Mouse (Mus musculus): ENCODE data around the gene Tmem132a. TPM values are rescaled to one million over a fixed set of nuclear protein-coding genes. Genes with fewer than 3 reads are reported as not detected.

Gene Tmem132a
- polyA plus RNA-seq, 1 experiment from 2014 or later = 2.8 TPM

DNA sequence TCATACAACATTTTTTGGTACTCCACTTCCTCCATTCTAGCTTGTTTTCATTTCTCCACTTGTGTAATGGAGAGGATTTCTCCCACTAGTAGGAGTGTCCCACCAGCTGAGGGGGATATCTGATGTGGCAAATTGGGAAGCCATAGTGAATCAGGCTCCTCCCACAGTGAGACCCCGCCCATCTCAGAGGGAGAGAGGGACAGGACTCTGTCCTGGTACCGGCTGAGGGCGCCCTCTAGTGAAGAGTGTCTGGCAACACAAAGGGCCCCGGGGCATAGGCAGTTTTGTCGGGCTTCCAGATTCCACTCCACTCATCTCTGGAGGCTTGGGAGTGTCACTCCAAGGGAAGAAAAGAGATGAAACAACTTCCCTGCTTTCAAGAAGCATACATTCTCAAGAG is 38.3 kb downstream of the Tmem132a start:
- Histone ChIP-seq H3K27ac (replicated peaks) (no peak overlapping the region), H3K9me3 (replicated peaks) (no peaks in the 10 kb centered on the region), H3K4me1 (replicated peaks) (no peaks in the 10 kb centered on the region), H3K36me3 (replicated peaks) (no peaks in the 10 kb centered on the region), H3K4me2 (no peak overlapping the region), H3K4me3 (replicated peaks) (no peak overlapping the region), H3K9ac (no peak overlapping the region), H3K27me3 (no peaks in the 10 kb centered on the region)
- 4% methylated on average over 5 of the region's 5 CpGs for WGBS (ENCODE audit: insufficient replicate concordance)
- no peak for ATAC-seq (ENCODE audit: insufficient read depth)

DNA sequence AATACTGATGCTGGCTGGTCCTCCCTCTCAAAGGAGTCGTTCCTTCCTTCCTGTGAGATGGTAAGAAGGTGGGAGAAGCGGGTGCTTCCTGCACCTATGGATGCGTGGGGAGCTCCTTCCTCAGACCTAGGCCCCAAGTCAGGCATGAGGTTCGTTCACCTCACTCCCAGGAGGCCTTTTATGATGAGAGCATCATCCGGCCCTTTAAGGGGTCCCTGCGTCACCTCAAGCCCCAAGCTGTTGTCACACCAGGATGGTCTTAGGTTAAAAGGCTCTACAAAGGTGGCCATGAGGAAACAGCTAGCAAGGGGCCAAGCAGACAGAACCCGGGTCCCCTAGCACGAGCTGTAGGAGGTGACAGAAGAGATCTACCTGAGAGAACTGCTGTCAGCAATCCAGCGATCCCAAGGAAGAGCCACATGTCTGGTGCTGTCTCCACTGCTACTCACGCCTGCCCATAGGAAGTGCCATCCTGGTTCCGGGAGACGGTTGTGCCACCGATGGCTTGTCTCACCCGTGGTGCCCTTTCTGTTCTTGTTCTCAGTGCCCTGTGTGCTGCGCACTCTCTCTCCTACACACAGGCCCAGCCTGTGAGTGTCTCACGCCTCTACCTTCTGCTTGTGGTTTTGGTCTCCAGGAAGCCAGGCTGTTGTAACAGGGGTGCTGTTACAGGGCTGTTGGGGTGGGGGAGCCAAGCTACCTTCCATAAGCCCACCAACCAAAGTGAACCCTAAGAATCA is 40.1 kb downstream of the Tmem132a start, which contains the start of gene Cd6:
TSS of gene Cd6 (minus strand) at position 623 of the 740 bp plus-strand sequence.
- 60% methylated on average over 16 of the region's 16 CpGs for WGBS (ENCODE audit: insufficient replicate concordance)

DNA sequence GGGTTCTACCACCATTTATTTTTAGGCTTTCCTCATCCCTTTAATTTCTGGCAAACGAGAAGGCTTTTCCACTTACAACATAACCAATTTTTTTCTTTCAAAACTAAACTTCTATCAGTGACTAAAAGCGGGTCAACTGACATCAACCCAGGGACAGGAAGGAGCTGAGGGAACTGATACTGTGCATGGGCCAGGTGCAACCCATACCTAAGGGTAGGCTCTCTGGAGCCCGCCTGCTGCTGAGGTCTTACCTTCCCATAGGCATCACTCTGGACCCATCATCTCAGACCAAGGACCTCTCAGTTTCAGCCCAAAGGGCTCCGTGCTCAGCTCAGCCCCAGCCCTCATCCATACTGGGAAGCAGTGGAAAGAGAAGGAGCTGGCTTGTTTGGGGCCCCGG is 41.4 kb downstream of the Tmem132a start:
- Histone ChIP-seq H3K27me3 (no peaks in the 10 kb centered on the region), H3K27ac (replicated peaks) (no peak overlapping the region), H3K4me1 (replicated peaks) (no peaks in the 10 kb centered on the region), H3K9ac (no peak overlapping the region), H3K4me2 (no peak overlapping the region), H3K36me3 (replicated peaks) (no peaks in the 10 kb centered on the region), H3K9me3 (replicated peaks) (no peaks in the 10 kb centered on the region), H3K4me3 (replicated peaks) (no peak overlapping the region)
- WGBS (ENCODE audit: insufficient replicate concordance) = 58% methylated on average over 5 of the region's 5 CpGs
- ATAC-seq (ENCODE audit: insufficient read depth) = no peak

More for the DNA sequence above, 40.1 kb downstream of the Tmem132a start, which contains the start of gene Cd6:
- Histone ChIP-seq H3K4me3 (replicated peaks) (no peak within 1 kb of the TSS), H3K27ac (replicated peaks) (no peak within 1 kb of the TSS), H3K27me3 (no peaks in the 10 kb centered on the region), H3K36me3 (replicated peaks) (no peaks in the 10 kb centered on the region), H3K9me3 (replicated peaks) (no peaks in the 10 kb centered on the region), H3K4me1 (replicated peaks) (no peaks in the 10 kb centered on the region), H3K9ac (no peak within 1 kb of the TSS), H3K4me2 (no peak within 1 kb of the TSS)
- ATAC-seq (ENCODE audit: insufficient read depth) = no peak

DNA sequence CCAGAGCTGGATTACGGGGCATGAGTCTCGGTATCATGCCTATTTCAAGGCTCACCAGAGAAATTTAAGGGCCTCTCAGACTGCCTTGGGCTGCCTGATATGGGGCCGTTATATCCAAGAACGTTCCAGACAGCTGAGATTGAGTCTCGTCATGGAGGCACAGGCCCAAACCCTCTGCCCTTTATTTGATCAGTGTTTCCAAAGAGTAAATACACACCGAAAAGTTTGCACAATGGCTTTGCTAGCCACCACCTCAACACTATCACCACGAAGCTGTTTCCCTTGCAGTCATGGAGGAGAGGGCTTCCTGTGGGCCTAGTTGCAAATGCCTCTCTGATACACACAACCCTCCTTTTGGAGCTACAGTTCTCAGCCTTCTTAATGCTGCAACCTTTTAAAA is 45.7 kb downstream of the Tmem132a start:
- Histone ChIP-seq H3K4me2 (no peak overlapping the region), H3K36me3 (replicated peaks) (no peaks in the 10 kb centered on the region), H3K9ac (no peak overlapping the region), H3K27ac (replicated peaks) (no peak overlapping the region), H3K9me3 (replicated peaks) (no peaks in the 10 kb centered on the region), H3K27me3 (no peaks in the 10 kb centered on the region), H3K4me1 (replicated peaks) (no peaks in the 10 kb centered on the region), H3K4me3 (replicated peaks) (no peak overlapping the region)
- WGBS (ENCODE audit: insufficient replicate concordance) = 66% methylated on average over 7 of the region's 7 CpGs
- no peak for ATAC-seq (ENCODE audit: insufficient read depth)

DNA sequence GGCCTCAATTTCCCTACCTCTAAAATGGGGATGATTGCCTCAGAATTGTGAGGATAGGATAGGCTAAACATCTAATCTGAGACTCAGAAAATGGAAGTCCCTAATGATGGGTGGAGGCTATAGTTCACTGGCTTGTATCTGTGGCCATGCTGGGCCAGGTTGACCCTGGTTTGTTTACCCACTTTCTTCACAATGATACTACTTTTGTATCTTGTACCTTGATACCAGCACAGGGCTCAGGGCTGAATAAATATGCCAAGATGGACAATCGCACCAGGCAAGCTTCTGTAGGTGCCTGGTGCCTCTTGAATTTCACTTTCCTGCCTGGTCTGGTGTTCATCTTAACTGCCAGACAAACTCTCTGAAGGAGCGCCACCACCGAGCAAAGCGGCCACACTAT is 47.2 kb downstream of the Tmem132a start:
- H3K27ac ChIP-seq (replicated peaks) = no peak overlapping the region
- H3K9ac ChIP-seq = no peak overlapping the region
- no peaks in the 10 kb centered on the region for H3K36me3 ChIP-seq (replicated peaks)
- H3K27me3 ChIP-seq = no peaks in the 10 kb centered on the region
- no peaks in the 10 kb centered on the region for H3K9me3 ChIP-seq (replicated peaks)
- no peak for ATAC-seq (ENCODE audit: insufficient read depth)
- H3K4me1 ChIP-seq (replicated peaks) = no peaks in the 10 kb centered on the region
- H3K4me3 ChIP-seq (replicated peaks) = no peak overlapping the region
- H3K4me2 ChIP-seq = no peak overlapping the region
- 50% methylated on average over 4 of the region's 4 CpGs for WGBS (ENCODE audit: insufficient replicate concordance)

DNA sequence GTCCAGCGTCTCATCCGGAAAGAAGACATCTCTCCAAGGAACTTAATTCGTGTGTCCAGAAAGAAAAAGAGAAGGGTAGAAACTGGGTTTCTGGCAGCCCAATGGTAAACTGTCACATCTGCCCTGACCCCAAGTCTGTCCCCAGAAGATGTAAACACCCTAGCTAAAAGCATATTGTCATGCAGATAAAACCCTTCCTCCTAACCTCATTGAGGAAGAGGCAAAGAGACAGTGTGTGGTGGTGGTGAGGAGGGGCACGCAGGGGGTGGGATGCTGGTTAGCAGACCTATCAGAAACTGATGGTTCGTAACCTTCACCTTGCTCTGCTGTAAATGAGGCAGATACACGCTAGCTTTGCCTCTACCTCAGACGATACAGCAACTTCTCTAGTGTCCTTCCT is 48.4 kb downstream of the Tmem132a start:
- ATAC-seq (ENCODE audit: insufficient read depth) = no peak
- Histone ChIP-seq H3K4me3 (replicated peaks) (no peak overlapping the region), H3K4me1 (replicated peaks) (no peaks in the 10 kb centered on the region), H3K27me3 (no peaks in the 10 kb centered on the region), H3K27ac (replicated peaks) (no peak overlapping the region), H3K9me3 (replicated peaks) (no peaks in the 10 kb centered on the region), H3K9ac (no peak overlapping the region), H3K36me3 (replicated peaks) (no peaks in the 10 kb centered on the region), H3K4me2 (no peak overlapping the region)
- 46% methylated on average over 7 of the region's 7 CpGs for WGBS (ENCODE audit: insufficient replicate concordance)

DNA sequence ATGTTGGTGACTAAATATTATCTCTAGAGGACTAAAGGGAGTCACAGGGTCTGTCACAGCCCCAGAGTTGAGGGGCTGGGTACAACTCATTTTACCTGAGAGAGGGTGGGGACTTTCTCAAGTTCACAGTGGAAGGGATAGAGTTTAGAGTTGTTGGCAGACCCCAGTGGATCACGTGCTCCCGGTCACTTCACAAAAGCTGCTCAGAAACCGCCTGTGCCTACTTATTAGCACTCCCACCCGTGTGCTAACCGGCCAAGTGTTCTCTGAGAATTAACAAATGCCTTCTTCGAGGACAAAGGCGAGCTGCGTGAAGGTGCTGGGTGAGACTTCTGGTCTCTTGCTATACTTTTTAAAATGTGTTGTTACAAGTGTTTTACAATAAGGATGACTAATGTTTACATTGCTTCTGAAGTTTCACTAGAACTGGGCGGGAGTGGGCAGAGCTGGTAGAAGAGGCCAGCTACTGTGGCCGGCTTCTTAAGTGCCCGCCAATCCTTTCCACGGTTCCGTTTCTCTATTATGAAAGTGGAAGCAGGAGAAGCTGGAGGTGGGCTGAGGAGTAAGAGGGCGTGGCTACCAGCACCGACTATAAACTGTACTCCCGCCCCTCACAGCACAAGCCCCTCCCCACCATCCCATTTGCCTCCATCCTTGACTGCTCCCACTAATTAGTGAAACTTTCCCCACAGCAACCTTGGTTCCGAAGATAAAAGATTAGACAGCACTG is 51.4 kb downstream of the Tmem132a start:
- Histone ChIP-seq H3K36me3 (replicated peaks) (no peaks in the 10 kb centered on the region), H3K27me3 (no peaks in the 10 kb centered on the region), H3K4me2 (peak overlapping the region; percentile 23), H3K27ac (replicated peaks) (no peak overlapping the region), H3K4me3 (replicated peaks) (no peak overlapping the region), H3K9ac (no peak overlapping the region), H3K4me1 (replicated peaks) (no peaks in the 10 kb centered on the region), H3K9me3 (replicated peaks) (no peaks in the 10 kb centered on the region)
- ATAC-seq (ENCODE audit: insufficient read depth) = no peak
- WGBS (ENCODE audit: insufficient replicate concordance) = 36% methylated on average over 17 of the region's 17 CpGs

DNA sequence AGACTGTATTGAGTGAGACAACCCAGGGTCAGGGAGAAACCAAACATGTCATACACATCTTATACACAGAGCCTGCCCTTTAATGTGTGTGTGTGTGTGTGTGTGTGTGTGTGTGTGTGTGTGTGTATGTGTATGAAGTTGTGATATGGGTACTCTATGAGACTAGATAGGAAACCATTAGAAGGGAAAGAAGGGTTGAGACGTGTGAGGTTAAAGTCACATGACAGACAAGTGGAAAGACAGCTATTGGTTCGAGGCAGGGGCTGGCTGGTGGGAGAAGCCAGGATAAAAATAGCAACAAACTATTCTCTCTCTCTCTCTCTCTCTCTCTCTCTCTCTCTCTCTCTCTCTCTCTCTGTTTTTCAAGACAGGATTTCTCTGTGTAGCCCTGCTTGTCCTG is 53.3 kb downstream of the Tmem132a start:
- Histone ChIP-seq H3K9ac (no peak overlapping the region), H3K27me3 (no peaks in the 10 kb centered on the region), H3K4me2 (no peak overlapping the region), H3K4me1 (replicated peaks) (no peaks in the 10 kb centered on the region), H3K27ac (replicated peaks) (no peak overlapping the region), H3K9me3 (replicated peaks) (no peaks in the 10 kb centered on the region), H3K4me3 (replicated peaks) (no peak overlapping the region), H3K36me3 (replicated peaks) (no peaks in the 10 kb centered on the region)
- WGBS (ENCODE audit: insufficient replicate concordance) = 22% methylated on average over 2 of the region's 2 CpGs
- no peak for ATAC-seq (ENCODE audit: insufficient read depth)

DNA sequence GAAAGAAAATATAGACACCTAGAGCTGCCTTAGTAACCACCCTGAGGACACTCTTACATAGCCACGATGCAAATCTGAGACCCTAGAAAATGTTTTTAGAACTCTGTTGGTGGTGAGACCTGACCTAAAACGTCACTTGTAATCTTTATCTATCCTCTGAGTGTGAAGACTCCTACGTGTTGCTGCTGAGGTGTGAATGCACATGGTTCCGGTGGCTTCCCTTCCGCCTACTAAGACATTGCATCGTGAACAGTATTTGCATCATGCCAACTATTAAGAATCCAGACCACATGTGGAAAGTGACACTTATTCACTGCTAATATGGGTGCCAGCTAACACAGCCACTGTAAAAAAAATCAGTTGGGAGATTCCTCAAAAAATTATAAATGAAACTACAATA is 53.9 kb downstream of the Tmem132a start:
- Histone ChIP-seq H3K27me3 (no peaks in the 10 kb centered on the region), H3K9me3 (replicated peaks) (no peaks in the 10 kb centered on the region), H3K4me3 (replicated peaks) (no peak overlapping the region), H3K4me2 (no peak overlapping the region), H3K4me1 (replicated peaks) (no peaks in the 10 kb centered on the region), H3K27ac (replicated peaks) (no peak overlapping the region), H3K36me3 (replicated peaks) (no peaks in the 10 kb centered on the region), H3K9ac (no peak overlapping the region)
- ATAC-seq (ENCODE audit: insufficient read depth) = no peak
- 59% methylated on average over 6 of the region's 6 CpGs for WGBS (ENCODE audit: insufficient replicate concordance)

DNA sequence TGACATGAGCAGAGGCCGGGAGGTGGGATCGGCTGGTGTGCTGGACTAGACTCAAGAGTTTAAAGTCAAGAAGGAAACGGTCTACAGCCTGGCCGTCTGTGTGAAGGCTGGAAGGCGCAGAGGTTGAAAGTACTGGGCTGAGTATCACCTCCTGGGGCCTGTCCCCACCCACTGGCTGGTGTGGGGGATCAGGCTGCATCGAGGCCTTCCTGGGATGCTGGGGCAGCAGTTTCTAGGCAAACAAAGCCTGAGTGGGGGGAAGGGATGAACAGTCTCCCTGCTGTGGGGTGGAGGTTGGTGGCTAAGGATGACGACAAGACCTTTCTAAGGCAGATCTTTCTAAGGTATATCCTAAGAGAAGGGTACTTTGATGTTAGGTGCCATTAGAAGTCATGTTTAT is 55.8 kb downstream of the Tmem132a start:
- Histone ChIP-seq H3K27me3 (no peaks in the 10 kb centered on the region), H3K36me3 (replicated peaks) (no peaks in the 10 kb centered on the region), H3K4me2 (no peak overlapping the region), H3K4me3 (replicated peaks) (no peak overlapping the region), H3K9ac (no peak overlapping the region), H3K4me1 (replicated peaks) (no peaks in the 10 kb centered on the region), H3K27ac (replicated peaks) (no peak overlapping the region), H3K9me3 (replicated peaks) (no peaks in the 10 kb centered on the region)
- no peak for ATAC-seq (ENCODE audit: insufficient read depth)
- WGBS (ENCODE audit: insufficient replicate concordance) = 68% methylated on average over 7 of the region's 7 CpGs

DNA sequence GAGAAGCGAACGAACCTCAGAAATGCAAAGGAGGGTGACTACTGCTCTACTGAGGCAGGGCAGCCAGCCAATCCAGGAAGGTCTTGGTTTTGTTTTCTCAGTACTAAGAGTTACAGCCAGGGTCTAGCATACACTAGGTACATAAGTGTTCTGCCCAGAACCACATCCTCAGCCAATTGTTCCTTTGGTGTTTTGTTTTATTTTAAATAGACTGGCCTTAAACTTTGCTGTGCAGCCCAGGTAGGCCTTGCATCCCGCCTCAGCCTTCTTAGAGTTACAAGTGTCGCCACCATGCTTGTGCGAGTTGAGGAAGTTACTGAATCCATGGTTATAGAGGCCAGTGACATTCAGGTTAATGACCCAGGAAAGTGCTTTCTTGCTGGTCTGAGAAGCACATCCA is 56.7 kb downstream of the Tmem132a start:
- Histone ChIP-seq H3K27ac (replicated peaks) (no peak overlapping the region), H3K4me3 (replicated peaks) (no peak overlapping the region), H3K36me3 (replicated peaks) (no peaks in the 10 kb centered on the region), H3K27me3 (no peaks in the 10 kb centered on the region), H3K9ac (no peak overlapping the region), H3K4me1 (replicated peaks) (no peaks in the 10 kb centered on the region), H3K9me3 (replicated peaks) (no peaks in the 10 kb centered on the region), H3K4me2 (no peak overlapping the region)
- WGBS (ENCODE audit: insufficient replicate concordance) = 74% methylated on average over 5 of the region's 5 CpGs
- ATAC-seq (ENCODE audit: insufficient read depth) = no peak

All from liver, embryonic 15.5 days (tissue).